Mouse (Mus musculus) stomach, embryonic 16.5 days (tissue): Measurements from ENCODE around the gene Slc19a3. TPM values are rescaled to one million over a fixed set of nuclear protein-coding genes. Genes with fewer than 3 reads are reported as not detected.

ENCODE experiments used
- ATAC-seq: fragments of 200-750 bp; cut with Nextera tagmentation; 2 replicates; pipeline ENCODE4 v1.8.0; 2017; ENCODE audit warnings: moderate number of reproducible peaks, moderate TSS enrichment; ENCODE audit not compliant: insufficient read depth, low FRiP score
- H3K27ac ChIP-seq: fragments of 300-500 bp; sonication (generic); 2 replicates; pipeline ENCODE4 v1.5.1; 2014; ENCODE audit warnings: low read length
- H3K27me3 ChIP-seq: fragments of 300-500 bp; sonication (generic); 2 replicates; pipeline ENCODE4 v1.6.1; 2014; ENCODE audit warnings: low read length, control low read depth, mixed read lengths; ENCODE audit not compliant: control insufficient read depth, insufficient read depth
- H3K36me3 ChIP-seq: fragments of 300-500 bp; sonication (generic); 2 replicates; pipeline ENCODE4 v1.6.1; 2014; ENCODE audit warnings: low read length; ENCODE audit not compliant: control insufficient read depth, insufficient read depth
- H3K4me1 ChIP-seq: fragments of 300-500 bp; sonication (generic); 2 replicates; pipeline ENCODE4 v1.6.1; 2014; ENCODE audit warnings: low read length, control low read depth, mixed read lengths; ENCODE audit not compliant: control insufficient read depth, insufficient read depth
- H3K4me2 ChIP-seq: fragments of 300-500 bp; sonication (generic); 2 replicates; pipeline ENCODE4 v1.6.1; 2014; ENCODE audit warnings: low read depth, low read length, mixed read lengths
- H3K4me3 ChIP-seq: fragments of 300-500 bp; sonication (generic); replicated peaks from 2 replicates; pipeline ENCODE4 v1.5.1; 2014; ENCODE audit warnings: mild to moderate bottlenecking, low read length
- H3K9ac ChIP-seq: fragments of 300-500 bp; sonication (generic); 2 replicates; pipeline ENCODE4 v1.6.1; 2014; ENCODE audit warnings: low read length
- H3K9me3 ChIP-seq: fragments of 300-500 bp; sonication (generic); replicated peaks from 2 replicates; pipeline ENCODE4 v1.6.1; 2016; ENCODE audit warnings: low read length, control low read depth; ENCODE audit not compliant: control insufficient read depth
- WGBS: fragments of 180-500 bp; shearing (Covaris S2); extraction: QIAGEN DNeasy Blood & Tissue Kit; methylation state at CpG from one replicate; pipeline ENCODE4 v1.1.7; 2014; 5-methylcytosine and 5-hydroxymethylcytosine counted together
- polyA plus RNA-seq: library from polyadenylated mRNA; unstranded; fragments of >200 nt; fragmentation: Nextera tagmentation; extraction: Ambion mirVana; gene quantifications from 2 replicates; pipeline ENCODE4 v1.2.1, GENCODE M21; 2015

Slc19a3 gene
- polyA plus RNA-seq, 1 experiment from 2014 or later: 0.88 TPM

DNA sequence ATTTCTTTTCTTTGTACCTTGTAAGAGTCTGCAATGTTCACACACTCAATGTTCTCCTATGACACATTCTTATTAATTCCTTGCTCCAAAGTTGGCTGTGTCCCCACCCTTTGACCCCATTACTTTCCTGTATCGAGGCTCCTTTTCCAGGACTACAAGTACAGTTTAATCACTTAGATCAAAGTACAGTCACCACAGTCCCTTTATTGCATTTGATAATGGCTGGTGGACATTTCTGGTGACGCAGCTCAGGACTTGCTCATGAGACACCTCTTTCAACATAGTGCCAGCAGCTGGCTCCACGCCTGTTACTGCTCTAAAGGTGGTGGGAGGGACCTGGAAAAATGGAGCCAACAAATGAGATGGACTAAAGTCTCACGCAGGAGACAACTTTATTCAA lies 47.2 kb downstream of the Slc19a3 start:
- no peaks in the 10 kb centered on the region for H3K9me3 ChIP-seq
- H3K27ac ChIP-seq: no peak overlapping the region
- H3K4me3 ChIP-seq: no peak overlapping the region
- no peaks in the 10 kb centered on the region for H3K4me1 ChIP-seq
- H3K9ac ChIP-seq: no peak overlapping the region
- H3K4me2 ChIP-seq: no peak overlapping the region
- no peaks in the 10 kb centered on the region for H3K27me3 ChIP-seq
- 50% methylated on average over 4 of the region's 4 CpGs for whole genome bisulfite sequencing
- peak; percentile 74 for ATAC-seq
- no peaks in the 10 kb centered on the region for H3K36me3 ChIP-seq

DNA sequence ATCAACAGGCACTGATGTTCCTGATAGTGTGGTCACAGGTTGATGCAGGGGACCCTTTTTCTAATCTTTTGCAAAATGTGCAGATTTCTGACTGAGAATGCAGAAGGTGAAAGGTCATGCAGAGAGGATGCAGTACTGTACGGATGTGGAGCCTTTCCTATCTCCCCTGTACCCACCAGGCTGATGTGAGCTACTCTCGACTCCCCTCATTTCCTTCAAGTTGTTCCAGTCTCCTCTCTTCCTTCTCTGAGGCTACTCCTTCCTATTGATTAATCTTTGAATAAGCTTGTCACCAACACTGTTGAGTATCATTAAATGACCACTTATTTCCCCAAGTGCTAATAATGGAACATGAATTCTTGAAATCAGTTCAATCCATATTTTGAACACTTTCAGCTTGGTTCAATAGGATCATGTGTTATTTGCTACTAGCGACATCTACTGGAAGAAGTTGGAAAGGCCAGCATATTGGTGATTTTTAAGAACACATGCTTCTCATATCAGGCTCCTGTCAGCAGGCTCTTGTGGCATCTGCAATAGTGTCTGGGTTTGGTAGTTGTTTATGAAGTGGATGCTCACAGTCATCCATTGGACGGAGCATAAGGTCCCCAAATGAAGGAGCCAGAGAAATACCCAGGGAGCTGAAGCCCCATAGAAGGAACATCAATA lies 50.6 kb downstream of the Slc19a3 start:
- Histone ChIP-seq H3K36me3 (no peaks in the 10 kb centered on the region), H3K4me1 (no peaks in the 10 kb centered on the region), H3K27me3 (no peaks in the 10 kb centered on the region), H3K9me3 (peaks cover 6% of the 10 kb centered on the region; the same call in 1 of the 2 replicates), H3K4me2 (no peak overlapping the region), H3K27ac (no peak overlapping the region), H3K4me3 (no peak overlapping the region), H3K9ac (no peak overlapping the region)
- 26% methylated on average over 4 of the region's 4 CpGs for WGBS
- no peak for ATAC-seq

DNA sequence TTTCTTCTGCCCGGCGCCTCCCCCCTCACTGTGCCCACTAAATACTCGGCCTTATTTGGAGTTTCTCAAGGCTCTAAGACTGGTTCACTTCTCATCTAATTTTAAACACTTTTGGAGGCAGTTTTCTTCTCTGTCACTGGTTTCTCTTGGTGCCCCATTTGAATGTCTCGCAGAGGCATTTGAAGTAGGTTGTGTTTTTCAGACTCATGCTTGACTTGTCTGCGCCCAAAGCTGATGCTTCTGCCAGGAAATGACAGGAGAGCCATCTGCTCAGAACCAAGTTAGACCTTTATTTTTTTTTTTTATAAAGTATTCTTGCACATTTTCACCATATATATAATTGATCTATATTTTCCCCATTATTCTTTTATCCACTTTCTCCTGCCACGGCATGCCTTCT lies 51.5 kb downstream of the Slc19a3 start:
- WGBS: 89% methylated on average over 6 of the region's 6 CpGs
- Histone ChIP-seq H3K27ac (no peak overlapping the region), H3K9me3 (peaks cover 6% of the 10 kb centered on the region; the same call in 1 of the 2 replicates), H3K4me2 (no peak overlapping the region), H3K4me1 (no peaks in the 10 kb centered on the region), H3K9ac (no peak overlapping the region), H3K27me3 (no peaks in the 10 kb centered on the region), H3K36me3 (no peaks in the 10 kb centered on the region), H3K4me3 (no peak overlapping the region)
- no peak for ATAC-seq

DNA sequence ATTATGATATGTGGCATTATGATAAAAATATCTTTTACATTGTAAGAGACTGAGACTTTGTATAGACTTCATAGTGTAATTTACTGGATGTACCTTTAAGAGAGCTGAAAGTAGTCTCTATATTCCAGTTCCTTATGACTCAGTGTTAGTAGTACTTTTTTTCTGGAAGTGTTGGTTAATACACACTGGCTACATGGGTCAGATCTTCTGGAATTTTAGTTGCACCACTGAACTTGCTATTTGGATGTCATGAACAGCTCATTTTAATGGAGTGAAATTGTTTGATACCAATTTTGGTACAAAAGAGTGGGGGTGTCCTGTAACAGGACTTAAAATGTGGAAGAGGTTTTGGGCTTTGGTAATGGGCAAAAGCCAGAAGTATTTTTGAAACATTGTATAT lies 60.4 kb downstream of the Slc19a3 start:
- H3K27ac ChIP-seq: no peak overlapping the region
- H3K36me3 ChIP-seq: no peaks in the 10 kb centered on the region
- no peak overlapping the region for H3K4me2 ChIP-seq

DNA sequence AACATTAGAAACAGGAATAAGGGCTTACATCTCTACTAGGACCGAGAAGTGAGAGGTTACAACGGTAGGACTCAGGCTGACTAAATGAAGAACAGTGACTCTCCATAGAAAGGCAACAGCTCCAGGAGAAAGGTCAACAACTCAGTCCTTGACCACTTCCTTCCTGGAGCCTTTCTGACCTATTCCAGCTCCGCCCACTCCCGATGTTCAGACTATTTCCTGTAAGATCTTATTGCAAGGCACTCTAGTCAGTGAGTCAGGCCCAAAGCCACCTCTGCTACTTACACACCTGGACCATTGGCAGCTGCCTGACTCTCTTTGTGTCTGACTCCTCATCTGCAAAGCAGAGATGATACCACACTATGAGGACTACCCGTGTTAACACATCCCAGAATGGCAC lies 62.5 kb downstream of the Slc19a3 start:
- H3K4me3 ChIP-seq: no peak overlapping the region
- no peak for ATAC-seq
- 0 out of 2 replicates have a peak, but pooled peaks cover 5% of the 10 kb centered on the region for H3K4me1 ChIP-seq
- no peak overlapping the region for H3K4me2 ChIP-seq
- H3K27me3 ChIP-seq: no peaks in the 10 kb centered on the region
- WGBS: 84% methylated on average over 5 of the region's 5 CpGs
- H3K27ac ChIP-seq: no peak overlapping the region
- no peaks in the 10 kb centered on the region for H3K9me3 ChIP-seq
- H3K9ac ChIP-seq: no peak overlapping the region
- no peaks in the 10 kb centered on the region for H3K36me3 ChIP-seq

More for the DNA sequence above, 60.4 kb downstream of the Slc19a3 start:
- no peaks in the 10 kb centered on the region for H3K9me3 ChIP-seq
- no peak overlapping the region for H3K9ac ChIP-seq
- H3K27me3 ChIP-seq: no peaks in the 10 kb centered on the region
- H3K4me1 ChIP-seq: no peaks in the 10 kb centered on the region
- H3K4me3 ChIP-seq: no peak overlapping the region
- no peak for ATAC-seq

DNA sequence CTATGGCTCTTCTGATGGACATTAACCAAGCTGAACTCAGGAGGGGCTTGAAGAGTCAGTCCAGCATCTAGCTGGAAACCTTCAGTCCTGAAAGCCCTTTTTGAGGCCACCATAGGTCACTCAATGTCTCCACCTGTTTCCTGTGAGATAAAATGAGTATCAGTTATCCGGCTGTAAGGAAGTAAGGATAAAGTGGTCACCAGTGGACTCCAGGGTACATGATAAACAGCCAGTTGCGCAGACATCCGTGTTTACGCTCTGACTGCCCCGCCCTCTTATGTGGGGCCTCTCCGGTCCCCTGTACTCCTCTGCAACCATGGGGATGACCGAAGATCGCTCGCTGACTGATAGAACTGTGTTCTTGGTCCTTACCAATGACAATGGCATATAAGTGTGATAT lies 63.9 kb downstream of the Slc19a3 start:
- no peaks in the 10 kb centered on the region for H3K9me3 ChIP-seq
- ATAC-seq: peak; percentile 58; the same call in 1 of the 2 replicates
- 0 out of 2 replicates have a peak, but pooled peaks cover 5% of the 10 kb centered on the region for H3K4me1 ChIP-seq
- H3K27ac ChIP-seq: no peak overlapping the region
- H3K27me3 ChIP-seq: no peaks in the 10 kb centered on the region
- no peaks in the 10 kb centered on the region for H3K36me3 ChIP-seq
- no peak overlapping the region for H3K4me2 ChIP-seq
- no peak overlapping the region for H3K9ac ChIP-seq
- no peak overlapping the region for H3K4me3 ChIP-seq
- 64% methylated on average over 9 of the region's 9 CpGs for WGBS

DNA sequence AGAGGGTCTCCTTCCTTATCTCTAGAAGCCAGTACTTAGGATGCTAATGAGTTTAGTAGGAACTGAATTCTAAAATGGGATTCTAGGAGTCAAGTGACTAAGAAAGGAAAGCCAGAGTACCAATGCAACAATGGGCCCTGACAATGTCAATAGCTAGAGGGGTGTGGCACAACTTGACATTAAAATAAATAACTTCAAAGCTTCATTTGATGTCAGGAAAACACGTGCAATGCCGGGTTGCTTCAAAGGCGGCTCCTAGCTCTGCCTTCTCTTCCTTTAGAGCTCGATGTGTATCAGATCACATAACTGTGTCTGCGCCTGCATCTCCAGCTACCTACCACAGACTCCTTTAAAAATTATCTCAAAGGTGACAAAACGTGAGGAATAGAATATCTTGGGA lies 64.3 kb downstream of the Slc19a3 start:
- Histone ChIP-seq H3K27me3 (no peaks in the 10 kb centered on the region), H3K9ac (no peak overlapping the region), H3K27ac (no peak overlapping the region), H3K4me3 (no peak overlapping the region), H3K4me2 (no peak overlapping the region), H3K36me3 (no peaks in the 10 kb centered on the region), H3K9me3 (no peaks in the 10 kb centered on the region), H3K4me1 (0 out of 2 replicates have a peak, but pooled peaks cover 5% of the 10 kb centered on the region)
- WGBS: 46% methylated on average over 6 of the region's 6 CpGs
- ATAC-seq: no peak

DNA sequence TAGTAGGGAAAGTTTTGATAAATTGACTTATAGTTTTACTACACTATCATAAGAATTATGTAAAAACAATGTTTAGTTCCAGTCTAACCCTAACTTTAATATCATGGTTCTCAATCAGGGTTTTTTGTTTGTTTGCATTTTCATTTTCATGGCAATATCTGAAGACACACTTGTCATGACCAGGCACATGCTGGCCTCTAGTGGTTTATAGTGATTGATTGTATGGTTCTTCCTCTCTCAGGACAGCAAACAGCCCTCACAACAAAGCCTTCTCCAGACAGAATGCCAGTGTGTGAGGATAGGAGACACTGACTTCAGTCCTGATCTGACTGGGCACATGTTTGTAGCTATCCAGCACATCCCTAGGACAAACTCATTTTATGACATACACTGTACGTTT lies 65.0 kb downstream of the Slc19a3 start:
- no peak for ATAC-seq
- Histone ChIP-seq H3K4me1 (0 out of 2 replicates have a peak, but pooled peaks cover 5% of the 10 kb centered on the region), H3K4me3 (no peak overlapping the region), H3K27me3 (no peaks in the 10 kb centered on the region), H3K36me3 (no peaks in the 10 kb centered on the region), H3K9ac (no peak overlapping the region), H3K9me3 (no peaks in the 10 kb centered on the region), H3K4me2 (no peak overlapping the region), H3K27ac (no peak overlapping the region)
- WGBS: 72% methylated on average over 1 of the region's 1 CpGs

DNA sequence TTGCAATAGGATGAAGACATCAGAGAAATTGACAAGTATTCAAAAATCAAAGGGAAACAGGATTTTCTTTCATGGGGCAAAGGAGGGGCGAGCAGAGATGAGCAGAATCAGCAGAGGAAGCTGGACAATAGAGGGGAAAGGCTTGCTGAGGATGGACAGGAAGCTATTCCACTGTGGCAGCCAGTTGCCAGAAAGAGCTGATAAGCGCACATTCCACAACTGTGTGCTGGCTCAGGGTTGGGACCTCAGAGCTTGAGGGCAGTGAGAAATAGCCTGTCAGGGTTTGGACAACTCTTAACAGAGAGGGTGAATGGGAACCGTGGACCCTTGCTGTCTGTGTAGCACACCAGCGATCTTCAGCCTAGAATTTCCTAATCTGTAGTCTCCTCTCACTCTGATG lies 66.2 kb downstream of the Slc19a3 start:
- 0 out of 2 replicates have a peak, but pooled peaks cover 5% of the 10 kb centered on the region for H3K4me1 ChIP-seq
- no peak overlapping the region for H3K4me2 ChIP-seq
- H3K36me3 ChIP-seq: no peaks in the 10 kb centered on the region
- 25% methylated on average over 4 of the region's 4 CpGs for WGBS
- H3K4me3 ChIP-seq: no peak overlapping the region
- no peak overlapping the region for H3K9ac ChIP-seq
- no peaks in the 10 kb centered on the region for H3K9me3 ChIP-seq
- H3K27me3 ChIP-seq: no peaks in the 10 kb centered on the region
- no peak overlapping the region for H3K27ac ChIP-seq
- peak; percentile 37; the same call in 1 of the 2 replicates for ATAC-seq
